Mouse (Mus musculus): ENCODE data around the gene Olfr92. TPM values are rescaled to one million over a fixed set of nuclear protein-coding genes. Genes with fewer than 3 reads are reported as not detected.

The Olfr92 gene
- polyA plus RNA-seq, 1 experiment from 2014 or later = not detected

GRCm38 (mm10) chr17:37085545-37085944, 34.3 kb downstream of the Olfr92 start:
- H3K27me3 ChIP-seq (replicated peaks; ENCODE audit: control insufficient read depth, insufficient read depth, low read length) = no peaks in the 10 kb centered on the region
- no peaks in the 10 kb centered on the region for H3K4me1 ChIP-seq (replicated peaks; ENCODE audit: control insufficient read depth, insufficient read depth, low read length)
- no peaks in the 10 kb centered on the region for H3K36me3 ChIP-seq (ENCODE audit: control insufficient read depth, insufficient read depth)
- no peak overlapping the region for H3K9ac ChIP-seq (ENCODE audit: low read depth, low read length)
- no peak overlapping the region for H3K4me2 ChIP-seq (replicated peaks; ENCODE audit: low read depth)
- 73% methylated on average over 10 of the region's 10 CpGs for WGBS
- TF ChIP-seq CTCF (IDR thresholded peaks at IDR 0.05; ENCODE audit: low read depth) = no peak
- no peaks in the 10 kb centered on the region for H3K9me3 ChIP-seq (ENCODE audit: control insufficient read depth)
- H3K27ac ChIP-seq (ENCODE audit: low read depth, low read length) = no peak overlapping the region
- ATAC-seq = no peak
- no peak overlapping the region for H3K4me3 ChIP-seq (ENCODE audit: low read depth, low read length)

DNA sequence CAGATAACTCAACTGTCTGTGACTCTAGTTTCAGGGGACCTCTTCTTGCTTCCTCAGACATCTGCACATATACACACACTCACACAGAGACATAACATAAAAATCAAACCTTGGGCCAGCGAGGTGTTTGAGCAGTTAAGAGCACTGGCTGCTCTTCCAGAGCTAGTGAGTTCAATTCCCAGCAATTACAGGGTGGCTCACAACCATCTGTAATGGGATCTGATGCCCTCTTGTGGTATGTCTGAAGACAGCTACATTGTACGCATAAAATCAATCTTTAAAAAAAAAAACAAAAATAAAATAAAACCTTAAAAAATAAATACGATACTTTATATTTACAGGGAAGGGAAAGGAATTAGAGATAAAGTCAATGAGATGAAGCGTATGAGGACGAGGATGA, 35.3 kb downstream of the Olfr92 start:
- Histone ChIP-seq H3K4me3 (ENCODE audit: low read depth, low read length) (no peak overlapping the region), H3K4me2 (replicated peaks; ENCODE audit: low read depth) (no peak overlapping the region), H3K27ac (ENCODE audit: low read depth, low read length) (no peak overlapping the region), H3K4me1 (replicated peaks; ENCODE audit: control insufficient read depth, insufficient read depth, low read length) (no peaks in the 10 kb centered on the region), H3K36me3 (ENCODE audit: control insufficient read depth, insufficient read depth) (no peaks in the 10 kb centered on the region), H3K27me3 (replicated peaks; ENCODE audit: control insufficient read depth, insufficient read depth, low read length) (no peaks in the 10 kb centered on the region), H3K9me3 (ENCODE audit: control insufficient read depth) (no peaks in the 10 kb centered on the region), H3K9ac (ENCODE audit: low read depth, low read length) (no peak overlapping the region)
- ATAC-seq = no peak
- 72% methylated on average over 5 of the region's 5 CpGs for WGBS
- peak; percentile 54 for TF ChIP-seq CTCF (IDR thresholded peaks at IDR 0.05; ENCODE audit: low read depth)

GRCm38 (mm10) chr17:37083327-37083726, 36.6 kb downstream of the Olfr92 start:
- Histone ChIP-seq H3K27ac (ENCODE audit: low read depth, low read length) (no peak overlapping the region), H3K4me3 (ENCODE audit: low read depth, low read length) (no peak overlapping the region), H3K4me2 (replicated peaks; ENCODE audit: low read depth) (no peak overlapping the region), H3K36me3 (ENCODE audit: control insufficient read depth, insufficient read depth) (no peaks in the 10 kb centered on the region), H3K9me3 (ENCODE audit: control insufficient read depth) (no peaks in the 10 kb centered on the region), H3K27me3 (replicated peaks; ENCODE audit: control insufficient read depth, insufficient read depth, low read length) (no peaks in the 10 kb centered on the region), H3K4me1 (replicated peaks; ENCODE audit: control insufficient read depth, insufficient read depth, low read length) (no peaks in the 10 kb centered on the region), H3K9ac (ENCODE audit: low read depth, low read length) (no peak overlapping the region)
- peak; percentile 96 for TF ChIP-seq CTCF (IDR thresholded peaks at IDR 0.05; ENCODE audit: low read depth)
- ATAC-seq = peak; percentile 41; the same call in 1 of the 2 replicates
- WGBS = 1% methylated on average over 8 of the region's 8 CpGs

DNA sequence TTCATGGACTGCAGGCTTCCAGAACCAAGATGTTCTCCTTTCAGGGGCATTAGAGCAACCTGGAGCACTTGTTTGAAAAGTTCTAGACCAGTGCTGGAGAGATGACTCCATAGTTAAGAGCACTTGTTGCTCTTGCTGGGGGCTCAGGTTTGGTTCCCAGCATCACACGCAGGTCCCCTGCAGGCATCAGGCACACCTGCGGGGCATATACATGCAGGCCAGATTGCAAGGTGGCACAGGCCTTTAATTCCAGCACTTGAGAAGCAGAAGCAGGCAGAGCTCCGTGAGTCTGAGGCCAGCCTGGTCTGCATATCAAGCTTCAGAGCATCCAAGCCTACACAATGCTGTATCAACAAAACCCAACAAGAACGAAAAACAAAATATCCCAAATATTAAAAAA, 38.2 kb downstream of the Olfr92 start:
- H3K9me3 ChIP-seq (ENCODE audit: control insufficient read depth) = no peaks in the 10 kb centered on the region
- H3K36me3 ChIP-seq (ENCODE audit: control insufficient read depth, insufficient read depth) = no peaks in the 10 kb centered on the region
- no peak for ATAC-seq
- H3K27ac ChIP-seq (ENCODE audit: low read depth, low read length) = no peak overlapping the region
- WGBS = 85% methylated on average over 4 of the region's 4 CpGs
- H3K9ac ChIP-seq (ENCODE audit: low read depth, low read length) = no peak overlapping the region
- H3K4me1 ChIP-seq (replicated peaks; ENCODE audit: control insufficient read depth, insufficient read depth, low read length) = no peaks in the 10 kb centered on the region
- TF ChIP-seq CTCF (IDR thresholded peaks at IDR 0.05; ENCODE audit: low read depth) = no peak
- no peak overlapping the region for H3K4me2 ChIP-seq (replicated peaks; ENCODE audit: low read depth)
- no peak overlapping the region for H3K4me3 ChIP-seq (ENCODE audit: low read depth, low read length)
- H3K27me3 ChIP-seq (replicated peaks; ENCODE audit: control insufficient read depth, insufficient read depth, low read length) = no peaks in the 10 kb centered on the region

GRCm38 (mm10) chr17:37080119-37080518, 39.8 kb downstream of the Olfr92 start:
- no peak for ATAC-seq
- Histone ChIP-seq H3K4me2 (replicated peaks; ENCODE audit: low read depth) (no peak overlapping the region), H3K36me3 (ENCODE audit: control insufficient read depth, insufficient read depth) (no peaks in the 10 kb centered on the region), H3K27me3 (replicated peaks; ENCODE audit: control insufficient read depth, insufficient read depth, low read length) (no peaks in the 10 kb centered on the region), H3K4me1 (replicated peaks; ENCODE audit: control insufficient read depth, insufficient read depth, low read length) (no peaks in the 10 kb centered on the region), H3K9ac (ENCODE audit: low read depth, low read length) (no peak overlapping the region), H3K4me3 (ENCODE audit: low read depth, low read length) (no peak overlapping the region), H3K27ac (ENCODE audit: low read depth, low read length) (no peak overlapping the region), H3K9me3 (ENCODE audit: control insufficient read depth) (no peaks in the 10 kb centered on the region)
- WGBS = 17% methylated on average over 5 of the region's 5 CpGs
- no peak for TF ChIP-seq CTCF (IDR thresholded peaks at IDR 0.05; ENCODE audit: low read depth)

GRCm38 (mm10) chr17:37078990-37079389, 40.9 kb downstream of the Olfr92 start:
- TF ChIP-seq CTCF (IDR thresholded peaks at IDR 0.05; ENCODE audit: low read depth) = no peak
- no peak overlapping the region for H3K4me3 ChIP-seq (ENCODE audit: low read depth, low read length)
- no peak for ATAC-seq
- 64% methylated on average over 2 of the region's 2 CpGs for WGBS
- H3K4me2 ChIP-seq (replicated peaks; ENCODE audit: low read depth) = no peak overlapping the region
- no peak overlapping the region for H3K27ac ChIP-seq (ENCODE audit: low read depth, low read length)
- no peaks in the 10 kb centered on the region for H3K27me3 ChIP-seq (replicated peaks; ENCODE audit: control insufficient read depth, insufficient read depth, low read length)
- H3K4me1 ChIP-seq (replicated peaks; ENCODE audit: control insufficient read depth, insufficient read depth, low read length) = no peaks in the 10 kb centered on the region
- no peaks in the 10 kb centered on the region for H3K9me3 ChIP-seq (ENCODE audit: control insufficient read depth)
- no peak overlapping the region for H3K9ac ChIP-seq (ENCODE audit: low read depth, low read length)
- H3K36me3 ChIP-seq (ENCODE audit: control insufficient read depth, insufficient read depth) = peaks cover 3% of the 10 kb centered on the region; the same call in 1 of the 2 replicates

DNA sequence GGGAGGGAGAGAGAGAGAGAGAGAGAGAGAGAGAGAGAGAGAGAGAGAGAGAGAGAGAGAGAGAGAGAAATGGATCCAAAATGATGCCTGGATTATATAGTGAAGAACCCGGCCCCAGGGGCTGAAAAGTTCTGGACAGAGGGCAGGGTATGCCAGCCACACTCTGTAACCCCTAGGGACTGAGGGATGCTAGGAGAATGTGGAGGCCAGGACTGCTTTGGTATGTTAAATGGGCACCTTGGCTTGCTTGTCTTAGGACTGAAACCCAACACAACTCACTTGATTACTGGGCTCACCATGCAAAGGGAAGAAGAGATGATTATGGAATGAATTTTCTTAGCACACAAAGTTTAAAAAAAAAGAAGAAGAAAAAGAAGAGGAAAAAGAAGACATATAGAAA, 41.7 kb downstream of the Olfr92 start:
- 58% methylated on average over 1 of the region's 1 CpGs for WGBS
- Histone ChIP-seq H3K4me3 (ENCODE audit: low read depth, low read length) (no peak overlapping the region), H3K4me1 (replicated peaks; ENCODE audit: control insufficient read depth, insufficient read depth, low read length) (no peaks in the 10 kb centered on the region), H3K27ac (ENCODE audit: low read depth, low read length) (no peak overlapping the region), H3K9ac (ENCODE audit: low read depth, low read length) (no peak overlapping the region), H3K4me2 (replicated peaks; ENCODE audit: low read depth) (no peak overlapping the region), H3K9me3 (ENCODE audit: control insufficient read depth) (no peaks in the 10 kb centered on the region), H3K27me3 (replicated peaks; ENCODE audit: control insufficient read depth, insufficient read depth, low read length) (no peaks in the 10 kb centered on the region), H3K36me3 (ENCODE audit: control insufficient read depth, insufficient read depth) (peaks cover 4% of the 10 kb centered on the region; the same call in 1 of the 2 replicates)
- TF ChIP-seq CTCF (IDR thresholded peaks at IDR 0.05; ENCODE audit: low read depth) = no peak
- ATAC-seq = no peak

Measured in intestine, postnatal 0 days (tissue).